Mouse (Mus musculus) hindbrain, embryonic 14.5 days (tissue): ENCODE measurements around the gene Pkp4. TPM values are rescaled to one million over a fixed set of nuclear protein-coding genes. Genes with fewer than 3 reads are reported as not detected.

Source experiments
- ATAC-seq: fragments of 200-750 bp; cut with Nextera tagmentation; 2 replicates; pipeline ENCODE4 v1.8.0; 2017; ENCODE audit warnings: moderate number of reproducible peaks, mild to moderate bottlenecking, moderate TSS enrichment, moderate library complexity; ENCODE audit not compliant: low FRiP score
- DNase-seq: peaks from one replicate; pipeline ENCODE4 v3.0.0-alpha.2; 2015; ENCODE audit warnings: low spot score
- H3K27ac ChIP-seq: fragments of 300-500 bp; sonication (generic); 2 replicates; pipeline ENCODE4 v1.5.1; 2014; ENCODE audit warnings: mild to moderate bottlenecking, moderate library complexity
- H3K27me3 ChIP-seq: fragments of 300-500 bp; sonication (generic); 2 replicates; pipeline ENCODE4 v1.6.1; 2014; ENCODE audit warnings: mild to moderate bottlenecking, low read length, mixed read lengths; ENCODE audit not compliant: control insufficient read depth, insufficient read depth
- H3K36me3 ChIP-seq: fragments of 300-500 bp; sonication (generic); replicated peaks from 2 replicates; pipeline ENCODE4 v1.6.1; 2014; ENCODE audit not compliant: control insufficient read depth, insufficient read depth
- H3K4me1 ChIP-seq: fragments of 300-500 bp; sonication (generic); replicated peaks from 2 replicates; pipeline ENCODE4 v1.6.1; 2014; ENCODE audit warnings: antibody characterized with exemption, low read length, mixed read lengths; ENCODE audit not compliant: control insufficient read depth, insufficient read depth
- H3K4me2 ChIP-seq: fragments of 300-500 bp; sonication (generic); replicated peaks from 2 replicates; pipeline ENCODE4 v1.6.1; 2014; ENCODE audit warnings: mild to moderate bottlenecking, moderate library complexity
- H3K4me3 ChIP-seq: fragments of 300-500 bp; sonication (generic); replicated peaks from 2 replicates; pipeline ENCODE4 v1.5.1; 2014; ENCODE audit warnings: mild to moderate bottlenecking, low read length
- H3K9ac ChIP-seq: fragments of 300-500 bp; sonication (generic); 2 replicates; pipeline ENCODE4 v1.6.1; 2014
- H3K9me3 ChIP-seq: fragments of 300-500 bp; sonication (generic); 2 replicates; pipeline ENCODE4 v1.6.1; 2016; ENCODE audit warnings: low read length; ENCODE audit not compliant: control insufficient read depth
- WGBS: fragments of 180-500 bp; shearing (Covaris S2); extraction: QIAGEN DNeasy Blood & Tissue Kit; methylation state at CpG from one replicate; pipeline ENCODE4 v1.1.7; 2014; 5-methylcytosine and 5-hydroxymethylcytosine counted together
- polyA plus RNA-seq: library from polyadenylated mRNA; unstranded; fragments of >200 nt; fragmentation: Nextera tagmentation; extraction: Ambion mirVana; gene quantifications from 2 replicates; pipeline ENCODE4 v1.2.1, GENCODE M21; 2014

Pkp4 gene
- polyA plus RNA-seq, 1 experiment from 2014 or later, result 29.1 TPM

DNA sequence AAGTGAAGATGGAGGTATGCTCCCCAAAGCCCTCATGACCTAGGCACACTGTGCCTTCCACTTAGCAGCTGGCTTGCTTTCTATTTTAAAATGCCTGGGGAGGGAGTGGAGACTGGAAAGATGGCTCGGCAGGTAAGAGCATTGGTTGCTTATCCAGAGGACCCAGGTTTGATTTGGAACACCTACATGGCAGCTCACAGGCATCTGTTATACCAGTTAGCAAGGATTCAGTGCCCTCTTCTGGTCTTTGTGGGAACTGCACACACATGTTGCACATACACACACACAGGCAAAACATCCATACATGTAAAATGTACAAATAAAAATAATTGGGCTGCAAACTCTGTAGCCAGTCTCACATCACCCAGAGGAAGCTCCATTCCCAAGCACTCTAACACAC is 158.0 kb downstream of the Pkp4 start:
- 97% methylated on average over 1 of the region's 1 CpGs for WGBS
- no peak overlapping the region for H3K4me2 ChIP-seq
- H3K27me3 ChIP-seq, result no peaks in the 10 kb centered on the region
- no peak overlapping the region for H3K9ac ChIP-seq
- 0 out of 2 replicates have a peak, but pooled peaks cover 3% of the 10 kb centered on the region for H3K4me1 ChIP-seq
- H3K27ac ChIP-seq, result no peak overlapping the region
- ATAC-seq (no peak), DNase-seq (no peak)
- no peak overlapping the region for H3K4me3 ChIP-seq
- peaks cover 16% of the 10 kb centered on the region for H3K9me3 ChIP-seq
- H3K36me3 ChIP-seq, result peaks cover 54% of the 10 kb centered on the region

DNA sequence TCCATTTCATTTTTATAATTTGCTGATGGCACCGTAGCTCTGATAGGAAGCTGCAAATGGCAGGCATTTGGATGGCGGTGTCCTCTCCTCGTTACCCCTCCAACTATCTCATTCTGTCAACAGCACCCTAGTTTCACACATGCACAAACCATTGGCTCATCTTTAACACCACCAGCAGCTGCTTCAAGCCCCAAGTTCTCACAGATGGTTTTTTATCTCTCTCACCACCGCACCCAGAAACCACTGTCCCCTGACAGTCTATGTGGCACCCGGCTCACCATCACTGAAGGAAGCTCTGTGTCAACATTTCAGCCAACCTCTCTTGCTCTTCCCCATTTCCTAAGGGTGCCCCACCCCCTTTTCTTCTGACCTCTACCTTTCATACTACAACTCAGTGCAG is 167.3 kb downstream of the Pkp4 start:
- Histone ChIP-seq H3K4me2 (no peak overlapping the region), H3K27me3 (no peaks in the 10 kb centered on the region), H3K9me3 (no peaks in the 10 kb centered on the region), H3K36me3 (peaks cover 5% of the 10 kb centered on the region; the same call in 1 of the 2 replicates), H3K4me3 (no peak overlapping the region), H3K9ac (no peak overlapping the region), H3K27ac (no peak overlapping the region), H3K4me1 (no peaks in the 10 kb centered on the region)
- no peak for ATAC-seq
- WGBS, result 96% methylated on average over 5 of the region's 5 CpGs
- DNase-seq, result no peak

DNA sequence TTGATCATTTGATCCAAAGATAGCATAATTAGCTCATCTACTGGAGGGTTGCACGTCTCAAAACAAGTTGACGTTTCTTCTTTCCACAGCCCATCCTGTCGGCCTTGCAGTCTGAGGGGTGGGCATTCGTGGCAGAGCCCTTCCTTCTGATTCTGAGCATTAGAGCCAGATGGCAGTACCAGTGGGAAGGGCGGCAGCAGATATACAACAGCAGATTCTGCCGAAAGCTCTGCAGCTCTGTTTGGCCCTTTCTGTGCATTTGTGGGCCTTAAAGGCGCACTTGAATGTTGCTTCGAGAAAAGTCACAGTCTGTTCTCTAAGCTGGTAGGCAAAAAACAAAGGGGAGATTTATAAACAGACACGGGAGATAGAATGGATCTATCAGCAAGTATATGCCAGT is 170.4 kb downstream of the Pkp4 start:
- Histone ChIP-seq H3K9me3 (no peaks in the 10 kb centered on the region), H3K9ac (no peak overlapping the region), H3K27me3 (no peaks in the 10 kb centered on the region), H3K4me3 (no peak overlapping the region), H3K27ac (no peak overlapping the region), H3K4me2 (no peak overlapping the region), H3K36me3 (peaks cover 5% of the 10 kb centered on the region; the same call in 1 of the 2 replicates), H3K4me1 (no peaks in the 10 kb centered on the region)
- no peak for ATAC-seq
- WGBS, result 86% methylated on average over 9 of the region's 9 CpGs
- DNase-seq, result no peak

DNA sequence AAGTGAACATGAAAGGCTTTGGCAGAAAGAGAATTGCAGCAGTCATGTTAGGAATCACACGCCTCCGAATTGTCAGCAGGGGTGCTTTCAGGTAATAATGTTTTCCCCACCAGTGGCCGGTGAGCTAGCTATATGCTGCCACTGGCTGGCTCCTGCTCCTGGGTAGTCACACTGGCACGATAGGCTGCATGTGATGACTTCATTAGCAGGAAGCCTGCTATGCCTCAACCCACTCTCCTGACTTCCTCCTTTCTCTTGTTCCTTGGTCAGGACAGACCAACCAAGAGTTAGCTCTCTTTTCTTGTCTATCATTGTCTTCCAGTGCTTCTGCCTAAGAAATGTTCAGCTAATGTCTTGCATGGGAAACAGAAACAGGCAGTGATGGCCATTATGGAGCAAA is 171.9 kb downstream of the Pkp4 start:
- Histone ChIP-seq H3K9me3 (no peaks in the 10 kb centered on the region), H3K27me3 (no peaks in the 10 kb centered on the region), H3K4me3 (no peak overlapping the region), H3K4me1 (no peaks in the 10 kb centered on the region), H3K36me3 (peaks cover 6% of the 10 kb centered on the region; the same call in 1 of the 2 replicates), H3K27ac (no peak overlapping the region), H3K9ac (no peak overlapping the region), H3K4me2 (no peak overlapping the region)
- no peak for DNase-seq
- 74% methylated on average over 4 of the region's 4 CpGs for WGBS
- no peak for ATAC-seq

DNA sequence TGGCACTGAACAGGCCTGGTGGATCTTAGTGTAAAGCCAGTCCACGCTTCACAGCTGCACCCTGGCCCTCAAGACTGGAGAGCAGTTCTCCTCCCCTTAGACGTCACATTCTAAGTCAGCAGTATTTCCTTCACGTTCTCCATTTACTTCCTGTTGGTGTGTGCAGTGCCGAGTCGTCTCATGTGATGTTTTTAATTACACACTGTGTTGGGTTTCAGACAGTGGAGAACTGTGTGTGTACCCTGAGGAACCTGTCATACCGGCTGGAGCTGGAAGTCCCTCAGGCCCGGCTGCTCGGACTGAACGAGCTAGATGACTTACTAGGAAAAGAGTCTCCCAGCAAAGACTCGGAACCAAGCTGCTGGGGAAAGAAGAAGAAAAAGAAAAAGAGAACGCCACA is 177.9 kb downstream of the Pkp4 start:
- Histone ChIP-seq H3K27me3 (no peaks in the 10 kb centered on the region), H3K9me3 (no peaks in the 10 kb centered on the region), H3K9ac (no peak overlapping the region), H3K4me3 (no peak overlapping the region), H3K4me1 (no peaks in the 10 kb centered on the region), H3K36me3 (peaks cover 35% of the 10 kb centered on the region; the same call in 1 of the 2 replicates), H3K27ac (no peak overlapping the region), H3K4me2 (no peak overlapping the region)
- no peak for ATAC-seq
- 79% methylated on average over 11 of the region's 11 CpGs for WGBS
- no peak for DNase-seq

DNA sequence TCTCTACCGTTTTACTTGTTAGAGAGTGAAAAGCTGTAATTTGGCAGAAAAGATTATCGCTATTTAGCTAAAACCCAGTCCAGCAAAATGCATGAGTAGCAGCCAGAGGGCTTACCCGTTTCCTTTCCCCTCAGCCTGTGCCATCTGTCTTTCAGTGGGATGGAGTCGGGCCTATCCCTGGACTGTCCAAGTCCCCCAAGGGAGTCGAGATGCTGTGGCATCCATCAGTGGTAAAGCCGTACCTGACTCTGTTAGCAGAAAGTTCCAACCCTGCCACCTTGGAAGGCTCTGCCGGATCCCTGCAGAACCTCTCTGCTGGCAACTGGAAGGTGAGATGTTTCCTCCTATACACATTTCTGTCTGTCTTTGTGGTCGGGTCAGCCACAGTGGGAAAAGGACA is 178.3 kb downstream of the Pkp4 start:
- no peaks in the 10 kb centered on the region for H3K9me3 ChIP-seq
- 93% methylated on average over 8 of the region's 8 CpGs for WGBS
- peaks cover 36% of the 10 kb centered on the region; the same call in 1 of the 2 replicates for H3K36me3 ChIP-seq
- H3K9ac ChIP-seq, result no peak overlapping the region
- no peak overlapping the region for H3K27ac ChIP-seq
- no peak overlapping the region for H3K4me2 ChIP-seq
- ATAC-seq (no peak), DNase-seq (no peak)
- no peaks in the 10 kb centered on the region for H3K27me3 ChIP-seq
- H3K4me1 ChIP-seq, result no peaks in the 10 kb centered on the region
- no peak overlapping the region for H3K4me3 ChIP-seq

DNA sequence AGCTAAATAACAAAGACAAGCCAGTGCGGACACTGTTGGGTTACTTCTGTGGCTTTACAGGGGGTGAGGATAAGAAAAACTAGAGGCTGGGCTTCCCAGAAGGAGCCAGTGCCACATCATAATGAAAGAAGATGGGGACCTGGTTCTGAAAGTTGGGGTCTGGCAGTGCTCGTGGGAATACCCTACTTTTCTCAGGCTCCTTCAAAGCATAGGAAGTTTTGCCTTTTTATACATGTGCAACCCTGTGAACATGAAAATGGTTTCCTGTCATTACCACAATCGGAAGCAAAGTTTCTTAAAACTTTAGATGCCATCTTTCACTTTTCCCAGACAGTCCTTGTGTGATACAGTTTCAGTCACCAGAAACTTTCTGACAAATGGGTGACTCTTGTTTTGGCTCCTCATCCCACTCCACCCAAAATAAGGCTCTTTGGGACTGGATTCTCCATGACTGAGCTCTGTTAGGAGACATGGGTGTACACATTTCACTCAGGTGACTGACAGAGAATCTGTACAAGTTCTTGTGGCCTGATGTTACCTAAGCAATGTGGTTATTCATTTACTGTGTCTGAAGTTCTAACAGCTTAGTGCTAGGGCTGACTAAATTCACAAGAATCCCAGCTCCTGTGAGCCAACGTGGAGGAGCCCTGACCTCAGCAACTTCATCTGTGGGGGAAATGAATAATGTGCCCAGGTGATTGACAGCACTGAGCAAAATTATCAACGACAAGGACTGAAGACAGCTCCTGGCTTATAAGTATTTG is 179.3 kb downstream of the Pkp4 start:
- no peak for ATAC-seq
- H3K4me2 ChIP-seq, result no peak overlapping the region
- WGBS, result 76% methylated on average over 5 of the region's 5 CpGs

DNA sequence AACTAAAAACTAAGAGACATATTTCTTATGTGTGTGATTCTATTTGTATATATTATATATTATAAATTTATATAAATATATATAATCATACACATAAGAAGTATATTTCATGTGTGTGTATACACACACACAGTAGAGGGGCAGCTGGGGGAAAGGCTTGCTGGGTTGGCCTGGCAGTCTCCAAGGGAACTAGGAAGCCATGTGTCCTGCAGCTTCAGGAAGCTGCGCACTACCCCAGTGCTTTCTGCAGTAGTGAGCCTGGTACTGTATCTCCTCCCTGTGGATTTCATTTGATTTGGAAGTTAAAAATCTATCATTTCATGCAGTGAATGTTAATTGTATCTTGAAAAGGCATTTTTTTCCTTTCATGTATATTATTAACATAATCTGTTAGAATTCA is 180.2 kb downstream of the Pkp4 start:
- Histone ChIP-seq H3K4me3 (no peak overlapping the region), H3K36me3 (peaks cover 46% of the 10 kb centered on the region), H3K9ac (no peak overlapping the region), H3K27ac (no peak overlapping the region), H3K27me3 (no peaks in the 10 kb centered on the region), H3K4me2 (no peak overlapping the region), H3K4me1 (no peaks in the 10 kb centered on the region), H3K9me3 (no peaks in the 10 kb centered on the region)
- DNase-seq, result no peak
- no peak for ATAC-seq
- WGBS, result 86% methylated on average over 1 of the region's 1 CpGs

More for the DNA sequence above, 179.3 kb downstream of the Pkp4 start:
- DNase-seq, result no peak
- Histone ChIP-seq H3K4me3 (no peak overlapping the region), H3K4me1 (no peaks in the 10 kb centered on the region), H3K9ac (no peak overlapping the region), H3K27me3 (no peaks in the 10 kb centered on the region), H3K9me3 (no peaks in the 10 kb centered on the region), H3K27ac (no peak overlapping the region), H3K36me3 (peaks cover 42% of the 10 kb centered on the region)

DNA sequence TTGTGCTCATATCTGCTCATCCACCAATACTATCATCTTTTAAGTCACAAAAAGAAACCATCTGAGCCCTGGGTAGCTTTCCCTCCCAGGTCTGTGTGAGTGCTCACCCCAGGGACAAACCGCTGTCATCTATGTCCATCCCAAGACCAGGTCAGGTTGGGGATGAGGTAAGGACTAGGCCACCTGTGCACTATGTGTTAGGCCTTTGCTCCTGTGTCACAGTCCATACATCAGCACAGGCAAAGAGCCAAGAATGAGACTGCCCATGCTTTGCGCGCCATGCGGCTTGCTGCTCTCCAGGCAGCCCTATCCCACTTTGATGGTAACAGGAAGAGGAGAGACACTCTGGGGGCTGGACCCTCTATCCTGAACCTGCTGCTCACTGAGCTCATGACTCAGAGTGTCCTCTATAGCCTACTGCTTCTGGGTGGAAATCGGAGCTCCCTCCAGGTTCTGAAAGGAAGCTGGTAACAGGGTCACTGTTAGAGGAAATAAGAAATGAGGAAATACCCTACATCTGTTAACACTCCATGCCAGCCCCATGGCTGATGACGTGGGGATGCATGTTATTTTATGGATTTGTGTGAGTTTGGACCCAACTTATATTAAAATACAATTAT is 182.1 kb downstream of the Pkp4 start:
- Histone ChIP-seq H3K4me3 (no peak overlapping the region), H3K9me3 (no peaks in the 10 kb centered on the region), H3K36me3 (peaks cover 43% of the 10 kb centered on the region), H3K4me2 (no peak overlapping the region), H3K4me1 (no peaks in the 10 kb centered on the region), H3K27ac (no peak overlapping the region), H3K27me3 (no peaks in the 10 kb centered on the region), H3K9ac (no peak overlapping the region)
- DNase-seq (no peak), ATAC-seq (no peak)
- WGBS, result 93% methylated on average over 6 of the region's 6 CpGs
